Mouse (Mus musculus) midbrain, embryonic 14.5 days (tissue): Measurements from ENCODE around the gene Ssmem1. TPM values are rescaled to one million over a fixed set of nuclear protein-coding genes. Genes with fewer than 3 reads are reported as not detected.

Experiments
- ATAC-seq: fragments of 200-750 bp; cut with Nextera tagmentation; 2 replicates; pipeline ENCODE4 v1.8.0; 2017; ENCODE audit warnings: moderate number of reproducible peaks, moderate library complexity; ENCODE audit not compliant: low FRiP score, low TSS enrichment
- DNase-seq: peaks from one replicate; pipeline ENCODE4 v3.0.0-alpha.2; 2015
- H3K27ac ChIP-seq: fragments of 300-500 bp; sonication (generic); replicated peaks from 2 replicates; pipeline ENCODE4 v1.5.1; 2014; ENCODE audit warnings: mild to moderate bottlenecking, low read depth, low read length, moderate library complexity
- H3K27me3 ChIP-seq: fragments of 300-500 bp; sonication (generic); 2 replicates; pipeline ENCODE4 v1.6.1; 2014; ENCODE audit warnings: low read length, control low read depth, mixed read lengths; ENCODE audit not compliant: control insufficient read depth, insufficient read depth
- H3K36me3 ChIP-seq: fragments of 300-500 bp; sonication (generic); 2 replicates; pipeline ENCODE4 v1.6.1; 2014; ENCODE audit warnings: low read length, control low read depth; ENCODE audit not compliant: control insufficient read depth, insufficient read depth
- H3K4me1 ChIP-seq: fragments of 300-500 bp; sonication (generic); 2 replicates; pipeline ENCODE4 v1.6.1; 2014; ENCODE audit warnings: mild to moderate bottlenecking, antibody characterized with exemption, low read length, control low read depth; ENCODE audit not compliant: control insufficient read depth, insufficient read depth
- H3K4me2 ChIP-seq: fragments of 300-500 bp; sonication (generic); 2 replicates; pipeline ENCODE4 v1.6.1; 2014; ENCODE audit warnings: mild to moderate bottlenecking, low read length, moderate library complexity
- H3K4me3 ChIP-seq: fragments of 300-500 bp; sonication (generic); replicated peaks from 2 replicates; pipeline ENCODE4 v1.5.1; 2014; ENCODE audit warnings: low read depth, low read length
- H3K9ac ChIP-seq: fragments of 300-500 bp; sonication (generic); replicated peaks from 2 replicates; pipeline ENCODE4 v1.6.1; 2014; ENCODE audit warnings: mild to moderate bottlenecking, low read length, moderate library complexity
- H3K9me3 ChIP-seq: fragments of 300-500 bp; sonication (generic); 2 replicates; pipeline ENCODE4 v1.6.1; 2016; ENCODE audit warnings: low read length, control low read depth, mixed read lengths; ENCODE audit not compliant: control insufficient read depth
- WGBS: fragments of 180-500 bp; shearing (Covaris S2); extraction: QIAGEN DNeasy Blood & Tissue Kit; methylation state at CpG from one replicate; pipeline ENCODE4 v1.1.7; 2014; 5-methylcytosine and 5-hydroxymethylcytosine counted together
- polyA plus RNA-seq: library from polyadenylated mRNA; unstranded; fragments of >200 nt; fragmentation: Nextera tagmentation; extraction: Ambion mirVana; gene quantifications from 2 replicates; pipeline ENCODE4 v1.2.1, GENCODE M21; 2014

The Ssmem1 gene
- polyA plus RNA-seq, 1 experiment from 2014 or later = not detected

DNA sequence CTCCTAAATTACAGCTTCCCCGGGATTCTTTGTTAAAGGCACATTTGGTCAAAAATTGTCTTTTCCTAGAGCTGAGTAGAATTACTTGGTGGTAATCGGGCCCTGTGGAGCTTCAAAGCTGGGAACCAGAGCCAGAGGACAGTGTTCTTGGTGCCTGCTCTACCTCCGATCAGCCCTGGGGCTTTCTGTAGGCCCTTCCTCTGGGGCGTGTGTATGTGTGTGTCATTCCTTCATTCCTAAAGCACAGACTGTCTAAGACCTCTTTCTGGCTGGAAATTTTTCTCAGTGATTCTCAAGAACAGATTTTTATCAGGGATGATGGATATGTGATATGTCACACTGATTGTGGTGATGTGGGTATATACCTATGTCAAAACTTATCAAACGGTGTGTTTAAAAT is 29.2 kb downstream of the Ssmem1 start:
- ATAC-seq = no peak
- Histone ChIP-seq H3K27me3 (no peaks in the 10 kb centered on the region), H3K9ac (no peak overlapping the region), H3K4me1 (peaks cover 3% of the 10 kb centered on the region; the same call in 1 of the 2 replicates), H3K4me3 (no peak overlapping the region), H3K36me3 (no peaks in the 10 kb centered on the region), H3K27ac (no peak overlapping the region), H3K9me3 (no peaks in the 10 kb centered on the region), H3K4me2 (no peak overlapping the region)
- DNase-seq = no peak
- 87% methylated on average over 5 of the region's 5 CpGs for WGBS

DNA sequence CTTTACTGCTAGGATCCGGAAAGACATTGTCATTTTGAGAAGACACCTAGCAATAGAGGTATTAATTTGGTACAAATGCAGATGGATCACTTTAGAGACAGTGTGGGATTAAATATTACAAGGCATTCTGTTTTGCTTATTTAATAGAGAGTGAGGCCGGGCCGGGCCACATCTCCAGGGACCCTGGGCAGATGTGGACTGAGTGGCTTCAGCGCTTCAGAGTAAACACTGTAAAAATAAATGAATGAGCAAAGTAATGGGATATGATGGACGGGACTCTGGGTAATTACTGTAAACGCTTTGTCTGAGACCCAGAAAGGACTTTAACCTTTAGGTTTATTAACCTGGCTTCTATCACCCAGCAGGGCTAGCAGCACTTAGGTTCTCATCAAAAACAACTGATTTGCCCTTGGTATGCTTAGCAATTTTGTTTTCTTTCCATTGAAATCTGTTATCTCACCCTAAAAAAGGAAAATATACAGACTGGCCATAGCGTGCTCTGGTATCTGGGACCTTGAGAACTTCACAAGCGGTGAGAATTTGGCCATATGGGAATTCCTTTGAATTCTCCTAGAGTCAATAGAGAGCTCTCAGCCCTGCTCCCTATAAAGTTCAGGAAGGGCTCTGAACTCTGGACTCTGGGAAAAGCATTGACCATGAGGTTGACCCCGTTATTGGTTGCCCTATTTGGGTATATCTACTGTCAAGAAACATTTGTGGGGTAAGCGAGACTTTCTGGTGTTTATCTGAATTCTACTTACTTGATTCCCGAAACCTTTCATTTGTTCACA is 31.6 kb downstream of the Ssmem1 start, which contains the start of gene Cpa2:
Cpa2 (plus strand) TSS at position 574 of the 791 bp plus-strand sequence.
- Histone ChIP-seq H3K4me1 (peaks cover 10% of the 10 kb centered on the region), H3K4me2 (no peak within 1 kb of the TSS), H3K27ac (no peak within 1 kb of the TSS), H3K9ac (no peak within 1 kb of the TSS), H3K36me3 (no peaks in the 10 kb centered on the region), H3K4me3 (no peak within 1 kb of the TSS), H3K27me3 (no peaks in the 10 kb centered on the region), H3K9me3 (no peaks in the 10 kb centered on the region)
- 84% methylated on average over 11 of the region's 11 CpGs for WGBS
- DNase-seq (no peak), ATAC-seq (no peak)

DNA sequence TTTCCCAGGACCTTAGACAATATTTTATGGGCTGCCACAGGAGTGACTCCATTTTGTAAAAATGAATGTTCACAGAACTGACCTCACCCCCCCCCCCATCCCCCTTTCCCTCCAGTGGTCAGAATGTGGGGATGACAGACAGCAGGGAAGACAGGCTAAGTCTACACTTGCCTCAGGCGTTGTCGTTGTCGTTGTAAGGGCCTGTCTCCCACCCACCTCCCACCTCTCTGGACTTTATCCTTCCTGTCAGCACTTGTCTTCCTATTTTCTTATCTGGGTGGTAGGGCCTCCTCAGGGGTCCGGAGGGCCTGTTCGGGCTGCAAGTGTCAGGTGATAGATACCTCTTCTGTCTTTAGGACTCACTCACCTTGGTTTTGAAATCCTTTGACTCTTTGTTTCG is 32.6 kb downstream of the Ssmem1 start:
- no peak for ATAC-seq
- 82% methylated on average over 6 of the region's 6 CpGs for WGBS
- Histone ChIP-seq H3K4me2 (no peak overlapping the region), H3K4me3 (no peak overlapping the region), H3K36me3 (no peaks in the 10 kb centered on the region), H3K4me1 (peaks cover 19% of the 10 kb centered on the region), H3K9ac (no peak overlapping the region), H3K27ac (no peak overlapping the region), H3K9me3 (no peaks in the 10 kb centered on the region), H3K27me3 (no peaks in the 10 kb centered on the region)
- DNase-seq = no peak

DNA sequence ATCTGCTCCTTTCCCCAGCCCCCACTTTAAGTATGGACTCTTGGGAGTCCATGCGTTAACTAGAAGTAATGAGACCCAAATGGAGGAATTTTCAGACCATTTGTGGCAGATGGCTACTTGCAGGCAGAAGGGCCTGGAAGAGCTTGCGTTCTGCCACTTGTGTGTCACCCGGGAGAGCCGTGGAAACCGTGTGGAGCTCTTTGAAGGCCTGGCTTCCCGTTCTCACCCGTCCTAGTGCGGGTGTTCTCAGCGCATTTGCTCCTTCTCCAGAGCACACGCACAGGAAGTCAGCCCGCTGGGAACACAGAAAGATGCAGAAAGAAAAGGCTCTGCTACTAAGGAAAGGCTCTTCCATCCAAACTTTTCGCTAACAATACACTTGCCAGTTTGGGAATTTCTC is 33.4 kb downstream of the Ssmem1 start:
- Histone ChIP-seq H3K9ac (no peak overlapping the region), H3K9me3 (no peaks in the 10 kb centered on the region), H3K27me3 (no peaks in the 10 kb centered on the region), H3K4me3 (no peak overlapping the region), H3K27ac (no peak overlapping the region), H3K36me3 (no peaks in the 10 kb centered on the region), H3K4me2 (no peak overlapping the region), H3K4me1 (peaks cover 27% of the 10 kb centered on the region)
- DNase-seq (peak; percentile 21), ATAC-seq (no peak)
- WGBS = 64% methylated on average over 12 of the region's 12 CpGs

DNA sequence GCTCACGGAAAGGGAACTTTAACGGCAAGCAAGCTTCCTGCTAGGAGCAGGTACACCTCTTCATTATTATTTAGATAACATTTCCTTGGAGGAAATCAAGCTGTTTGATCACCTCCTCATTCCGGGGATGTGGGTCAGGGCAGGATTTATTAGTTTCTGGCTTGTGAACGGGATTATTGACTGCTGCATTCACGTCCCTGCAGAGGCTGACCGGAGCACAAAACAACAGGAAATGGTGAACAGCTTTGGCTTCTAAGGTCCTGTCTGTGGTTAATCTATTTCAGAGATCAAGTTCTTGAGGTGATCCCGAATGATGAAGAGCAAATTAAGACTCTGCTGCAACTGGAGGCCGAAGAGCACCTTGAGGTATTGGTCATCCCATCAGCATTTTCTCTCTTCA is 34.2 kb downstream of the Ssmem1 start:
- H3K27me3 ChIP-seq = no peaks in the 10 kb centered on the region
- H3K36me3 ChIP-seq = no peaks in the 10 kb centered on the region
- DNase-seq (no peak), ATAC-seq (no peak)
- no peaks in the 10 kb centered on the region for H3K9me3 ChIP-seq
- no peak overlapping the region for H3K27ac ChIP-seq
- no peak overlapping the region for H3K4me2 ChIP-seq
- H3K4me1 ChIP-seq = peaks cover 34% of the 10 kb centered on the region
- H3K9ac ChIP-seq = no peak overlapping the region
- 39% methylated on average over 8 of the region's 8 CpGs for WGBS
- H3K4me3 ChIP-seq = no peak overlapping the region

DNA sequence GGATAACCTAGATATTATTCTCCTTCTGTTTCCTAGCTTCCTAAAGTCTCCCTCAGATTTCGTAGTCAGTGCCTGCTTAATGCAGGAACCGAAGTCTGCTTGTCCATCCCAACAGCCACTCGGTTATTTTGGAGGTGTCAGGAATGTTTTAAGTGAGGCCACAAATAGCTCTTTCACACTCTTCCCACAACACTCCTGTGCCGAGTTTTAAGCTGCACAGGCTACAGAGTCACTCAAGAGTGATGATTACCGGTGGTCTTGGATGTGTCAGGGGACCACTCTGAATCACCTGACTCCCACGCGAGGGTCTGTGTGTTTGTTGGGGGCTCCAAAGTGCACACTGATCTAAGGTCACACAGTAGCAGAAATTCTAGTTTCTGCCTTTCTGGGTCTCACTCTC is 36.0 kb downstream of the Ssmem1 start:
- Histone ChIP-seq H3K9ac (no peak overlapping the region), H3K36me3 (no peaks in the 10 kb centered on the region), H3K4me3 (no peak overlapping the region), H3K4me2 (no peak overlapping the region), H3K4me1 (peaks cover 39% of the 10 kb centered on the region), H3K27ac (peak overlapping the region; percentile 89), H3K9me3 (no peaks in the 10 kb centered on the region), H3K27me3 (no peaks in the 10 kb centered on the region)
- 79% methylated on average over 7 of the region's 7 CpGs for WGBS
- DNase-seq (no peak), ATAC-seq (no peak)

DNA sequence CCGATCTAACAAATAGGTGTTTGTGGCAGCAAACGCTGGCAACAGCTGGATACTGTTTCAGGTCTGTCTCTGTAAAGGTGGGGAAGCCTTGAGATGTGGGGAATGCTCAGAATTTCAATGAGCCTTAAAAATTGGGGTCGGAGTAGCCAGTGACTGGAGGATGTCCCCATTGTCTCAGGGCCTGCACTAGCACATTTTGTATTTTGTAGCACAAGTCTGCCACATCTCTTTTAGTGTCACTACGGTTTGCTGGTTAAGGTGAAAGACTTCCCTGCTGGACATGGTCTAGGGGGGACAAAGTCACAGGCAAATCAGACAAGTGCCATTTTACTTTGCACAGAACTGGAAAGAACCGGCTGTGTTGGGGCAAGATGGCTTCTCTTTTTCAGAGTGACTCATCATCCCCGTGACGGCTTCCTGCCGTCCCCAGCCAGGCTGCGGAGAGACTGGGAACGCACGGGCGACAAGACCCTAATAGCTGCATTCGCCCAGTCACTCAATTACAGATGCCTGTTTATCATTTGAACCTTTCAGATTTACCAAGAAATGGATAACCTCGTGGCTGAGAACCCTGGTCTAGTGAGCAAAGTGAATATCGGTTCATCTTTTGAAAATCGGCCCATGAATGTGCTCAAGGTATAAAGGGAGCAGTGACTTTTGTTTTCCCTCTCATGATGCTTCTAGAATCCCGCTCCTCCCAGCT is 37.1 kb downstream of the Ssmem1 start:
- H3K27ac ChIP-seq = peak overlapping the region; percentile 89
- H3K4me2 ChIP-seq = peak overlapping the region; percentile 51
- WGBS = 6% methylated on average over 17 of the region's 17 CpGs
- H3K9ac ChIP-seq = peak overlapping the region; percentile 39
- H3K36me3 ChIP-seq = no peaks in the 10 kb centered on the region
- DNase-seq (peak; percentile 79), ATAC-seq (peak; percentile 68; the same call in 1 of the 2 replicates)
- H3K4me3 ChIP-seq = peak overlapping the region; percentile 20
- H3K27me3 ChIP-seq = no peaks in the 10 kb centered on the region
- H3K9me3 ChIP-seq = no peaks in the 10 kb centered on the region
- peaks cover 42% of the 10 kb centered on the region for H3K4me1 ChIP-seq

DNA sequence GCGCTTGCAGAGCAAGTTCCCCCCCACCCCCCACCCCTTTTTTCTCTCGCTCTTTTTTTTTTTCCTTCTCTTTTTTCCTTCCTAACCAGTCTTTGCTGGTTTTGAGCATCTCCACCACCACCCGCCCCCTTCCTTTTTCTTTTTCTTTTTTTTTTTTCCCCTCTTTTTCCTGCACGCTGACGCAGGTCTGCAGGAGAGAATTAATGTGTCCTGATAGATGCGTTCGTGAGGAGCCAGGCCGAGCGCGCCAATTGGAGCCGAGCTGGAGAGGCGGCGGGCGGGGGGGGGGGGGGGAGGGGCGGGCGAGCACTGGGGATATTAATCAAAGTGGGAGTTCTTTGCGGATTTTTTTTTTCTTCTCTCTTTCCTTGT is 37.6 kb downstream of the Ssmem1 start:
- Histone ChIP-seq H3K4me3 (peak overlapping the region; percentile 20), H3K27me3 (no peaks in the 10 kb centered on the region), H3K4me2 (peak overlapping the region; percentile 51), H3K9ac (peak overlapping the region; percentile 39), H3K9me3 (no peaks in the 10 kb centered on the region), H3K27ac (peak overlapping the region; percentile 89), H3K36me3 (no peaks in the 10 kb centered on the region), H3K4me1 (peaks cover 47% of the 10 kb centered on the region)
- DNase-seq = peak; percentile 85
- WGBS = under 1% methylated on average over 14 of the region's 17 CpGs
- ATAC-seq = peak; percentile 29; the same call in 1 of the 2 replicates
